Mouse (Mus musculus): Measurements from ENCODE around the gene Olfr173. TPM values are rescaled to one million over a fixed set of nuclear protein-coding genes. Genes with fewer than 3 reads are reported as not detected.

Olfr173 gene
- not detected in 2 replicates for polyA plus RNA-seq (2012; rRNA removed)

DNA sequence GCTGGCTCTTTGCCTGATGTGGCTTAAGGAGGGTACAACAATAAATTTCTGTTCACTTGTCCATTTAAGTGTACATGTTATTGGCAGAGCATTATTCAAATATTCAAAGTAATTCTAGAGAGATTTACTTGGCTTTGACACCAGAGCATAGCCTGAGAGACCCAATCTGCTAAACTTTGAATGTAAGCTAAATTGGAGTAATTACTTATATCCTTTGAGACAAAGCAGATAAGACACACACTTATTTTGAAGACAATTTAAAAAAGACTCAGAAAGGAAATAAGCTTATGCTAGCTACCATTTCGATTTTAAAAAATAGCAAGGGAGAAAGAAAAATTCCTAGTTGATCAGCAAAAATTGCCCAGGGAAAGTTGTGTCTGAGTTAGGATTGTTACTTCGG is at the start of gene Olfr173:
Gene Olfr173, minus strand, starts transcription at position 101 of the 400 bp plus-strand sequence.
- no peak for DNase-seq (ENCODE audit: low read depth)

GRCm38 (mm10) chr16:58826732-58827319 is 26.8 kb upstream of the Olfr173 start, which contains the start of gene Olfr175-ps1:
Olfr175-ps1 (minus strand) TSS chr16:58826782.
- no peak for DNase-seq (ENCODE audit: low read depth)

GRCm38 (mm10) chr16:58763076-58763475 is 37.0 kb downstream of the Olfr173 start, which contains the start of gene Olfr172:
Olfr172 (minus strand) TSS chr16:58763176.
- DNase-seq (ENCODE audit: low read depth): no peak

GRCm38 (mm10) chr16:58756191-58756590 is 43.9 kb downstream of the Olfr173 start:
- no peak for DNase-seq (ENCODE audit: low read depth)

DNA sequence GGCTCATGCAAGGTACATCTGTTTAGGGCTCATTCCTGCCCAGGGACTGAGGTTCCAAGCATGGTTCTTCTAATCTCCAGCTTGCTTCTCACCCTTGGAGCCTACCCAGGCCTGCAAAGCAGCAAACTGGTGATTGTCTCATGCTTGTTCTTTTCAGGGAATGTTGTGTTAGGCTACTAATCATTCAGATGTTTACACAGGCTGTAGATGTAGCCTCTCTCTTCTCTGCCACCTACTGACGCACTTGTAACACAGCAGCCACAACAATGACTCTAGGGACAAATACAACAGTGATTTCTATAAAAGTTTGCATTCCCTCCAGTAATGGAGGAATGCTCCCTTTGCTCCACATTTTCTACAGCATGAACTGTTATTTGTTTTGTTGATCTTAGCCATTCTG is 48.8 kb downstream of the Olfr173 start:
- DNase-seq (ENCODE audit: low read depth): no peak

DNA sequence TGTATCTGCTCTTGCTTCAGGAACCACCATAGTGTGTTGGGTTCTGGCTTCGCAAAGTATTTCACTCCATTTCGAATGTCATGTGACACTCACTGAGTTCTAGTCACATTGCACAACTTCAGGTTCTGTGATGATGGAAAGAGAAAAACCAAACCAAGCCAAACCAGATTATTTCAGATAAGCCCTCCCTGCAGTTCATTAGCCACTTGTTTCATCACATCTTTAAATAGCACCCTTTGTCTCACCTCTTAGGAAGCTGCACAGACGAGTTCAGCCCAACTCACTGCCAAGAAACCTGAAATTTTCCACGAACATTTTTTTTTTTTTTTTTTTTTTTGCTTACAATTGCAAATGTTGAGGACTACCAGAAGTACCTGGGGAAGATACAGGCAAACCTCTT is 53.4 kb downstream of the Olfr173 start:
- peak; percentile 95 for DNase-seq (ENCODE audit: low read depth)

Other genes starting within 250 kb of the Olfr173 start
- not detected in 2 replicates for gene Gm813, start 183.3 kb downstream of the Olfr173 start, polyA plus RNA-seq (2012; rRNA removed)
- not detected in 2 replicates for gene E330017A01Rik, start 161.5 kb downstream of the Olfr173 start, polyA plus RNA-seq (2012; rRNA removed)
- 12.0 and 13.6 TPM in 2 replicates for gene Cpox, start 130.0 kb downstream of the Olfr173 start, polyA plus RNA-seq (2012; rRNA removed)
- not detected in 2 replicates for gene Gpr15, start 81.2 kb downstream of the Olfr173 start, polyA plus RNA-seq (2012; rRNA removed)
- 42.4 and 43.2 TPM in 2 replicates for gene Cldnd1, start 72.4 kb downstream of the Olfr173 start, polyA plus RNA-seq (2012; rRNA removed)
- not detected in 2 replicates for gene Olfr172, start 37.1 kb downstream of the Olfr173 start, polyA plus RNA-seq (2012; rRNA removed)
- not detected in 2 replicates for gene Olfr175-ps1, start 26.5 kb upstream of the Olfr173 start, polyA plus RNA-seq (2012; rRNA removed)
- gene Olfr177, start 74.5 kb upstream of the Olfr173 start, polyA plus RNA-seq (2012; rRNA removed): not detected in 2 replicates
- gene Olfr178, start 91.8 kb upstream of the Olfr173 start, polyA plus RNA-seq (2012; rRNA removed): not detected in 2 replicates
- not detected in 2 replicates for gene Olfr181, start 128.5 kb upstream of the Olfr173 start, polyA plus RNA-seq (2012; rRNA removed)
- gene Olfr180, start 129.1 kb upstream of the Olfr173 start, polyA plus RNA-seq (2012; rRNA removed): not detected in 2 replicates
- not detected in 2 replicates for gene Olfr183, start 195.1 kb upstream of the Olfr173 start, polyA plus RNA-seq (2012; rRNA removed)
- not detected in 2 replicates for gene Olfr186, start 230.0 kb upstream of the Olfr173 start, polyA plus RNA-seq (2012; rRNA removed)
- gene Olfr187, start 239.5 kb upstream of the Olfr173 start, polyA plus RNA-seq (2012; rRNA removed): not detected in 2 replicates